Mouse (Mus musculus): ENCODE results near the gene Prdx4.
"Not testable (repeated sequence)": the region's sequence is repeated elsewhere in the genome, so short reads cannot be mapped to it uniquely, and the experiment has no call there.

Gene Prdx4

GRCm38 (mm10) chrX:155340654-155341053 lies at the start of gene Prdx4:
Gene Prdx4 (minus strand): TSS chrX:155340754.
- DNase-seq (ENCODE audit: low spot score), result no peak

- DNase-seq (ENCODE audit: low spot score), result peak; percentile 47
These were observed 36.0 kb upstream of the Prdx4 start for GRCm38 (mm10) chrX:155376538-155376937.

DNA sequence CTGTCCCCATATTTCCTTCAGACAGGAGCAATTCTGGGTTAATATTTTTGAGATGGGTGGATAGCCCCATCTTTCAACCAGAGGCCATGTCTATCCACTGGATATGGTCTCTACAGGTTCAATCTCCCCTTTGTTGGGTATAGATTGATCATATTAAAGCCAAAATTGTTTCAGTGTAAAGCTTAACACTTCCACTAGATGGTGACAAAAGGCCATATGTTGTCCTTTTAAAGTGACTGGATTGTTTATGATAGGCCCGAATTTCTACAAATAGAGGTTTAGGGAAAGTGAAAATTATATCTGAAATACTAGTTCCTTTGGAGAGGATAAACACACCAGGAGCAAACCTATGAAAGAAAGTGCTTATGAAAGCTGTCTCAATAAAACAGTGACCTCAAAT lies 34.9 kb upstream of the Prdx4 start:
- peak; percentile 5 for DNase-seq (ENCODE audit: low spot score)

GRCm38 (mm10) chrX:155370110-155370509 lies 29.6 kb upstream of the Prdx4 start:
- not testable (repeated sequence) for DNase-seq (ENCODE audit: low spot score)

GRCm38 (mm10) chrX:155365095-155365494 lies 24.5 kb upstream of the Prdx4 start:
- DNase-seq (ENCODE audit: low spot score), result no peak

GRCm38 (mm10) chrX:155346249-155346648 lies 5.7 kb upstream of the Prdx4 start:
- no peak for DNase-seq (ENCODE audit: low spot score)

- peak; percentile 85 for DNase-seq (ENCODE audit: low spot score)
These were observed 2.4 kb downstream of the Prdx4 start for GRCm38 (mm10) chrX:155337905-155338721.

- no peak for DNase-seq (ENCODE audit: low spot score)
These were observed 3.0 kb downstream of the Prdx4 start for GRCm38 (mm10) chrX:155337567-155337904.

GRCm38 (mm10) chrX:155318005-155318404 lies 22.5 kb downstream of the Prdx4 start:
- peak; percentile 73 for DNase-seq (ENCODE audit: low spot score)

- DNase-seq (ENCODE audit: low spot score), result no peak
These were observed 34.2 kb downstream of the Prdx4 start for GRCm38 (mm10) chrX:155306390-155306789.

DNA sequence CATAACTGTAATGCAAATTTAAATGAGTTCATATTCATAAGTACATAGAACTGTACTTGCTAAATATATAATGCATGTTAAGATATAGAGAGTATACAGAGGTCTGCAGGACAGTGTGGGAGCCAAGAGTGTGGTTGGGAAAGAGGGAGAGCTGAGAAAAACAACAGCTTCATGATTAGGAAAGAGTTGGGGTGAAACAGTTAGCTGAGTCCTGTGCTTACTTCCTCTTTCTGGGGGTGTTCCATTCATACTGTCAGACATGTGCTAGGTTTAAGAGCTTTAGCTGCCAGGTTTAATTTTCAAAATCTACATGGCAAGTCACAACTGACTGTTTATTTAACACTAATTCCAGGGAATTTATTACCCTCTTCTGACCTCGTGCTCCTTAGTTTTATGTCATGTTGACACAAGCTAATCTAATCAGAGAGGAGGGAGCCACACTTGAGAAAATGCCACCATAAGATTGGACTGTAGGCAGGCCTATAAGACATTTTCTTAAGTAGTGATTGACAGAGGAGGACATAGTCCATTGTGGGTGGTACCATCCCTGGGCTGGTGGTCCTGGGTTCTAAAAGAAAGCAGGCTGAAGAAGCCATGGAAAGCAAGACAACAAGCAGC lies 60.0 kb downstream of the Prdx4 start:
- no peak for DNase-seq (ENCODE audit: low spot score)

DNA sequence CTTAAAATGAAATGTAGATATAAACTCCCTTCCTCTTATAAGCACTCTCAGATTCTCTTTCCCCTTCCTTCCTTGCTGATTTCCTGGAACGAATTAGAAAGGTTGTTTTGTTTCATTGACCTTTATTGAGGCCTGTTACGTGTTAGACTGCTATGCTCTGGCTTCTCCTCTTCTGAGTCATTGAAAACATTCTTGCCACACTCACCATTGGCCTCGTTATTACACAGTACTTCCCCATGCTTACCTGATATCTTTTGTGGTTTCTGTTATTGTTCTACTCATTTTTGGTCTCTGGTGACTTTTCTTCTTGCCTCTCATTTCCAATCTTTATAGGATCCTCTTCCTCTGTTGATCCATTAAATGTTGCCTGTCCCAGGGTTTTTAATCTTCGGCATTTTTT lies 62.1 kb downstream of the Prdx4 start:
- DNase-seq (ENCODE audit: low spot score), result no peak
